Mouse (Mus musculus) heart, postnatal 0 days (tissue): ENCODE measurements around the gene Noc4l.

ENCODE experiments used
- CTCF ChIP-seq: IDR thresholded peaks from 2 replicates; pipeline ENCODE4 v1.5.1; 2016; ENCODE audit warnings: antibody characterized with exemption, control low read depth, low read depth
- EP300 ChIP-seq: IDR thresholded peaks from 2 replicates; pipeline ENCODE4 v1.6.1; 2016; ENCODE audit warnings: antibody characterized with exemption, low read depth

DNA sequence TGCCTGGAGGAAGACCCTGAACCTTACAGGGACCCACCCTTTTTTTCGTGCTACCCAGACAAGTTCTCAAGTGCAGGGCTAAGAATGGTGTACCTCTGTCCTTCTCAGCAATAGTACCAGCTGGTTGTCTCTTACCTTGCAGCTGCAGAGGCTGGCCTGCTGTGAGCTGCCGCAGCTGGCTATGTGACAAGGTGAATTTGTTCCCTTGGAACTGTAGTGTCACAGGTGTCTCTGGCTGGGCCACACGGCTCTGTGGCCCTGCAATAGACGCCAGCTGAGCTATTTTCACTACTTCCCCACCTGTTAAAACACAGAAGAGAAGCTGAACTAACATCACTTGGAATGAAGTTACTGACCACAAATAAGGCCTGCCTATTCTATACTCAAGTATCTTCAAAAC lies 45.4 kb upstream of the Noc4l start:
- TF ChIP-seq CTCF (no peak), EP300 (no peak)
